8 mouse cellular contexts compared by ENCODE assay signal in genomic region chr11:60208712-60209111, GRCm38 (mm10). TPM values are rescaled to one million over a fixed set of nuclear protein-coding genes. Genes with fewer than 3 reads are reported as not detected.
DNase-seq lines count a peak whose midpoint lies in the region; ATAC-seq and TF ChIP-seq lines count a peak whose summit lies in the region.

No protein-coding gene starts in this region.

- no peaks in the 10 kb centered on the region for H3K9me3 ChIP-seq in heart, embryonic 14.5 days (ENCODE audit: control insufficient read depth, low read length)
- H3K9me3 ChIP-seq in MEL (replicated peaks; ENCODE audit: insufficient read depth, low read length), result no peaks in the 10 kb centered on the region
- H3K9me3 ChIP-seq in forebrain, postnatal 0 days (ENCODE audit: low read length), result no peaks in the 10 kb centered on the region
- H3K9me3 ChIP-seq in liver, postnatal 0 days (ENCODE audit: low read length), result no peaks in the 10 kb centered on the region

- H3K27ac ChIP-seq in heart, embryonic 14.5 days (replicated peaks in 1 of 2; ENCODE audit: control insufficient read depth in 1 of 2, insufficient read depth in 1 of 2, low read depth in 2 of 2, low read length in 2 of 2), result peak overlapping the region; percentile 83 to 92
- H3K27ac ChIP-seq in MEL (ENCODE audit: control insufficient read depth, low read depth, low read length), result no peak overlapping the region
- H3K27ac ChIP-seq in forebrain, postnatal 0 days (ENCODE audit: low read depth, low read length), result peak overlapping the region; percentile 82; the same call in 1 of the 2 replicates
- peak overlapping the region; percentile 93 for H3K27ac ChIP-seq in liver, postnatal 0 days (ENCODE audit: low read depth)

- peak overlapping the region; percentile 97 for H3K4me2 ChIP-seq in heart, embryonic 14.5 days (ENCODE audit: low read length)
- peak overlapping the region; percentile 65 for H3K4me2 ChIP-seq in forebrain, postnatal 0 days (ENCODE audit: low read depth)
- peak overlapping the region; percentile 90 for H3K4me2 ChIP-seq in liver, postnatal 0 days (ENCODE audit: low read depth, low read length)

- TF ChIP-seq CTCF in MEL (IDR thresholded peaks at IDR 0.05 in 2 of 3, conservative IDR thresholded peaks at IDR 0.05 in 1 of 3; ENCODE audit: control insufficient read depth in 1 of 3, insufficient read depth in 1 of 3, low read depth in 2 of 3, low read length in 3 of 3, poor library complexity in 1 of 3, severe bottlenecking in 1 of 3), result no peak
- no peak for TF ChIP-seq CTCF in forebrain, postnatal 0 days (IDR thresholded peaks at IDR 0.05; ENCODE audit: low read depth)
- no peak for TF ChIP-seq CTCF in liver, postnatal 0 days (IDR thresholded peaks at IDR 0.05; ENCODE audit: low read depth)

- H3K9ac ChIP-seq in heart, embryonic 14.5 days (ENCODE audit: low read length), result peak overlapping the region; percentile 75
- peak overlapping the region; percentile 79 for H3K9ac ChIP-seq in MEL (ENCODE audit: control insufficient read depth, low read depth, low read length, poor library complexity, severe bottlenecking)
- peak overlapping the region; percentile 51 for H3K9ac ChIP-seq in forebrain, postnatal 0 days
- peak overlapping the region; percentile 69 for H3K9ac ChIP-seq in liver, postnatal 0 days (replicated peaks)

- peak overlapping the region; percentile 17 to 49 for H3K4me3 ChIP-seq in heart, embryonic 14.5 days (ENCODE audit: control insufficient read depth in 1 of 2, insufficient read depth in 1 of 2, low read depth in 1 of 2, low read length in 2 of 2)
- H3K4me3 ChIP-seq in MEL (ENCODE audit: control insufficient read depth in 1 of 2, insufficient read depth in 1 of 2, low read depth in 2 of 2, low read length in 2 of 2), result peak overlapping the region; percentile 60 to 70
- H3K4me3 ChIP-seq in forebrain, postnatal 0 days (ENCODE audit: low read depth, low read length), result peak overlapping the region; percentile 41; the same call in 1 of the 2 replicates
- peak overlapping the region; percentile 56 for H3K4me3 ChIP-seq in liver, postnatal 0 days (ENCODE audit: low read depth, low read length)

- peaks cover 64% of the 10 kb centered on the region for H3K79me2 ChIP-seq in MEL (ENCODE audit: control insufficient read depth, insufficient read depth, low read length, poor library complexity)

- TF ChIP-seq EP300 in MEL (IDR thresholded peaks at IDR 0.05; ENCODE audit: low read depth in 1 of 2, low read length in 2 of 2), result no peak
- TF ChIP-seq EP300 in liver, postnatal 0 days (IDR thresholded peaks at IDR 0.05; ENCODE audit: low read depth), result no peak

- TF ChIP-seq RAD21 in MEL (IDR thresholded peaks at IDR 0.05; ENCODE audit: low read depth, low read length), result no peak

- no peak for DNase-seq in heart, adult 11 months
- peak; percentile 34 for DNase-seq in MEL (ENCODE audit: low read depth, low spot score)
- no peak for DNase-seq in forebrain, postnatal 0 days
- no peak for DNase-seq in liver, postnatal 0 days
- no peak for DNase-seq in c-Kit-positive CD71-positive TER-119-positive erythroid progenitor cells, embryonic 14.5 days (ENCODE audit: low spot score)
- no peak for DNase-seq in adrenal gland, postnatal 14 days

- WGBS in heart, embryonic 14.5 days, result 30% methylated on average over 4 of the region's 4 CpGs
- 31% methylated on average over 4 of the region's 4 CpGs for whole genome bisulfite sequencing in forebrain, postnatal 0 days
- 28% methylated on average over 4 of the region's 4 CpGs for WGBS in liver, postnatal 0 days (ENCODE audit: insufficient replicate concordance)

- no peaks in the 10 kb centered on the region for H3K27me3 ChIP-seq in heart, embryonic 14.5 days (ENCODE audit: control insufficient read depth, insufficient read depth, low read length)
- no peaks in the 10 kb centered on the region for H3K27me3 ChIP-seq in MEL (ENCODE audit: control insufficient read depth in 1 of 2, insufficient read depth in 2 of 2, low read length in 2 of 2)
- H3K27me3 ChIP-seq in forebrain, postnatal 0 days (ENCODE audit: insufficient read depth, low read length), result no peaks in the 10 kb centered on the region
- no peaks in the 10 kb centered on the region for H3K27me3 ChIP-seq in liver, postnatal 0 days (ENCODE audit: insufficient read depth, low read length)

- TF ChIP-seq POLR2A in MEL (IDR thresholded peaks at IDR 0.05; ENCODE audit: control insufficient read depth in 1 of 2, insufficient read depth in 1 of 2, low read depth in 1 of 2, low read length in 2 of 2, poor library complexity in 1 of 2), result peak in 1 of 2 experiments; percentile 6; a peak in 1 of 4 replicates

- no peak for ATAC-seq in heart, embryonic 14.5 days (ENCODE audit: insufficient number of reproducible peaks, insufficient read depth, low FRiP score, low read depth)
- no peak for ATAC-seq in forebrain, postnatal 0 days
- no peak for ATAC-seq in liver, postnatal 0 days
- no peak for ATAC-seq in cerebellum, adult (ENCODE audit: insufficient number of reproducible peaks, low FRiP score, low TSS enrichment)

- H3K36me3 ChIP-seq in heart, embryonic 14.5 days (ENCODE audit: control insufficient read depth, insufficient read depth, low read length), result peaks cover 37% of the 10 kb centered on the region
- peaks cover 20 to 22% of the 10 kb centered on the region in 2 experiments for H3K36me3 ChIP-seq in MEL (ENCODE audit: control insufficient read depth in 1 of 2, insufficient read depth in 2 of 2, low read length in 2 of 2)
- H3K36me3 ChIP-seq in forebrain, postnatal 0 days (ENCODE audit: insufficient read depth), result peaks cover 31% of the 10 kb centered on the region
- H3K36me3 ChIP-seq in liver, postnatal 0 days (replicated peaks; ENCODE audit: insufficient read depth, low read length), result peaks cover 34% of the 10 kb centered on the region

- H3K4me1 ChIP-seq in heart, embryonic 14.5 days (ENCODE audit: control insufficient read depth in 2 of 2, insufficient read depth in 2 of 2, low read length in 2 of 2), result peaks cover 43 to 77% of the 10 kb centered on the region in 2 experiments
- H3K4me1 ChIP-seq in MEL (ENCODE audit: control insufficient read depth in 1 of 2, insufficient read depth in 2 of 2, low read length in 2 of 2), result peaks cover 10 to 30% of the 10 kb centered on the region in 2 experiments
- H3K4me1 ChIP-seq in forebrain, postnatal 0 days (ENCODE audit: insufficient read depth), result peaks cover 24% of the 10 kb centered on the region
- peaks cover 70% of the 10 kb centered on the region for H3K4me1 ChIP-seq in liver, postnatal 0 days (ENCODE audit: insufficient read depth)

TF ChIP-seq in MEL, 35 proteins besides CTCF, POLR2A, EP300 and RAD21:
- TF ChIP-seq BHLHE40 (IDR thresholded peaks at IDR 0.05; ENCODE audit: borderline replicate concordance, low read depth, low read length) (no peak), TAL1 (IDR thresholded peaks at IDR 0.05; ENCODE audit: low read length) (no peak), NRF1 (IDR thresholded peaks at IDR 0.05; ENCODE audit: insufficient read depth, low read depth, low read length, poor library complexity, severe bottlenecking) (no peak), MYB (IDR thresholded peaks at IDR 0.05; ENCODE audit: low read depth, low read length) (no peak), TBP (IDR thresholded peaks at IDR 0.05; ENCODE audit: low read depth, low read length) (no peak), JUND (IDR thresholded peaks at IDR 0.05; ENCODE audit: low read depth, low read length) (no peak)

RNA-seq across cellular contexts. Expression of gene Srebf1, which starts 13.7 kb away (rescaled TPM):
- polyA plus RNA-seq in heart, embryonic 14.5 days (2014; fragmentation: Nextera tagmentation; extraction: Ambion mirVana), result 37.9 and 45.3 TPM in 2 replicates
- total RNA-seq in MEL (2012; rRNA removed), result 288 and 305 TPM in 2 replicates
- 100 to 1,000 TPM in 1 of 2 experiments, not detected in 1; 241 TPM for polyA plus RNA-seq in MEL (2012; ENCODE audit: insufficient read depth in 1 of 2, insufficient read length in 2 of 2, low read depth in 1 of 2, low replicate concordance in 2 of 2, missing spikeins in 1 of 2)
- 56.2 and 70.7 TPM in 2 replicates for total RNA-seq in forebrain, postnatal 0 days (2014; rRNA removed)
- 28.9 and 32.8 TPM in 2 replicates for polyA plus RNA-seq in forebrain, postnatal 0 days (2015; fragmentation: Nextera tagmentation; extraction: Ambion mirVana)
- polyA plus RNA-seq in liver, postnatal 0 days (2015; fragmentation: Nextera tagmentation; extraction: Ambion mirVana), result 21.4 and 31.0 TPM in 2 replicates
- total RNA-seq in adrenal gland, postnatal 14 days (2021), result 102 and 130 TPM in 2 replicates
